Mouse (Mus musculus) heart, embryonic 10.5 days (tissue): ENCODE results near the gene Hdac5. TPM values are rescaled to one million over a fixed set of nuclear protein-coding genes. Genes with fewer than 3 reads are reported as not detected.
A peak's percentile ranks its signal among the peaks of the same experiment; 100 is the strongest.

ENCODE experiments used
- DNase-seq: peaks from one replicate; pipeline ENCODE4 v3.0.0-alpha.2; 2017; ENCODE audit warnings: low spot score
- H3K27ac ChIP-seq: fragments of 300-500 bp; sonication (generic); 2 replicates; pipeline ENCODE4 v1.5.1; 2016; ENCODE audit warnings: mild to moderate bottlenecking
- H3K27me3 ChIP-seq: fragments of 300-500 bp; sonication (generic); 2 replicates; pipeline ENCODE4 v1.6.1; 2016; ENCODE audit warnings: mild to moderate bottlenecking; ENCODE audit not compliant: poor library complexity, insufficient read depth, severe bottlenecking
- H3K36me3 ChIP-seq: fragments of 300-500 bp; sonication (generic); 2 replicates; pipeline ENCODE4 v1.6.1; 2016; ENCODE audit warnings: mild to moderate bottlenecking, moderate library complexity
- H3K4me1 ChIP-seq: fragments of 300-500 bp; sonication (generic); 2 replicates; pipeline ENCODE4 v1.6.1; 2016; ENCODE audit warnings: mild to moderate bottlenecking
- H3K4me3 ChIP-seq: fragments of 300-500 bp; sonication (generic); 2 replicates; pipeline ENCODE4 v1.5.1; 2016; ENCODE audit warnings: mild to moderate bottlenecking, moderate library complexity
- H3K9me3 ChIP-seq: fragments of 300-500 bp; sonication (generic); 2 replicates; pipeline ENCODE4 v1.6.1; 2016; ENCODE audit warnings: mild to moderate bottlenecking, moderate library complexity
- WGBS: fragments of 180-500 bp; shearing (Covaris S2); methylation state at CpG from one replicate; pipeline ENCODE4 v1.1.7; 2016; 5-methylcytosine and 5-hydroxymethylcytosine counted together
- microRNA-seq: library from miRNA; unstranded; fragments of <30 nt; microRNA quantifications from one replicate; pipeline ENCODE4, GENCODE M21; 2017
- polyA plus RNA-seq: library from polyadenylated mRNA; unstranded; fragments of >200 nt; fragmentation: Nextera tagmentation; extraction: Ambion mirVana; gene quantifications from 2 replicates; pipeline ENCODE4 v1.2.1, GENCODE M21; 2016

Hdac5 gene
- polyA plus RNA-seq, 1 experiment from 2014 or later, result 84.9 TPM

DNA sequence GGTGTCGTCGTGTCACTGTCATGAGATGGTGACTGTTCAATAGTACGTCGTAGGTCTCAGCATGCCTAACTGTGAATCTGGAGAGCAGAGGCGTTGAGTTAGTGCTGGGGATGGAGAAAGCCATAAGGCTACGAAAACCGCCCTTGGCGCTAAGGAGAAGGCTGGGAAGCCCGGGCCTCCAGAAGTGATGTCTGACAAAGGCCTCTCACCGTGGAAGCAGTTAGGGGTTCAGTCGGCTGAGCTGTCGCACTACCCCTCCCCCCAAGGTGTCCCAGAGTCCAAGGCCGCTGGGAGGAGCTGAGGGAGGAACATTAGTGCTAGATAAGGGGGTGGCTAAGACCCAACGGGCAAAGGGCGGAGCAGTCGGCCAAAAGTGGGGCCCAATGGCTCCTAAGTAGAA lies 84.0 kb downstream of the Hdac5 start:
- Histone ChIP-seq H3K4me3 (peak overlapping the region; percentile 56), H3K27ac (0 out of 2 replicates have a peak overlapping the region, but pooled peaks have one; percentile 30), H3K4me1 (peaks cover 33% of the 10 kb centered on the region), H3K36me3 (no peaks in the 10 kb centered on the region), H3K27me3 (peaks cover 75% of the 10 kb centered on the region), H3K9me3 (no peaks in the 10 kb centered on the region)
- no peak for DNase-seq
- 2% methylated on average over 16 of the region's 16 CpGs for WGBS

DNA sequence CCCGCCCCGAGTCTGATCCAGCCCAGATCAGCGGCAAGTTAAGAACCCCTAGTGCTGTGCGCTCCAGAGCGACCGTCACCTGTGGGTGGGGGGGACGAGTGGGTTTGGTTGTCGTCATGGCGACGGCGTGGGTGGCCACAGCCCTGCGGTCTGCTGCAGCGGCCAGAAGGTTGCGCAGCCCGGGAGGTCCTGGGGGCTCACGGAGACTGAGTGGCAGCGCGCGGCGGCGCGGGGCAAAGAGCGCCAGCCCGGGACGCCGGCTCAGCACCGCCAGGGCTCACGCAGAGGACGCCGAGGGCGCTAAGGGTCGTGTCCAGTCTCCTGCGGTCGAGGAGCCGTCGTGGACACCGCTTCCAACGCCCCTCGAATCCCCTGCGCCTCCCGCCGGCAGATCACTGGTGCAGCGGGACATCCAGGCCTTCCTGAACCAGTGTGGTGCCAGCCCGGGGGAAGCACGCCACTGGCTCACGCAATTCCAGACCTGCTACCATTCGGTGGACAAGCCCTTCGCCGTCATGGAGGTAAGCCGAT lies 84.4 kb downstream of the Hdac5 start, which contains the start of gene Nags:
Nags (plus strand) TSS at position 43 of the 531 bp plus-strand sequence.
- DNase-seq, result no peak
- peak within 1 kb of the TSS; percentile 47; the same call in 1 of the 2 replicates for H3K27ac ChIP-seq
- WGBS, result 2% methylated on average over 50 of the region's 50 CpGs

DNA sequence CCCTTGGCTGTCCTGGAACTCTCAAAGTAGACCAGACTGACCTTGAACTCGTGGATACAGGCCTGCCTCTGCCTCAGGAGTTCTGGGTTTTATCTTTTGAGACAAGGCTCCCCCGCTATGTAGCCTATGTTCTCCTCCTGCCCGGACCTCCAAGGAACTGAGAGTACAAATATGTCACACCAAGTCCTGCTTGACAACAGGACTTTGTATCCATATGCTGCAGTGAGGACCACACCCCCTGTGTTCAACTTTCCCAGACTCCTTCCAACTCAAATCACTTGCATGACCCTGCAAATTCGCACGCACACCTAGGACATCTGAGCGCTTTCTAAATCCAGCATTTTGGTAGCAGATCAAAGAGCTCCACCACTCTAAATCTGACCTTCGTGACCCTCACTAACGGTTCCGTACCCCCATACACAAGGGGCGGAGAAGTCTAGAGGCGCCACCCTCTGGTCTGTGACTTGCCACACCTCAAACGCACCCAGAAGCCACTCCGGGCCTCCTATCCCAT lies 85.0 kb downstream of the Hdac5 start:
- H3K36me3 ChIP-seq, result no peaks in the 10 kb centered on the region
- H3K27ac ChIP-seq, result 0 out of 2 replicates have a peak overlapping the region, but pooled peaks have one; percentile 47
- no peaks in the 10 kb centered on the region for H3K9me3 ChIP-seq
- H3K4me1 ChIP-seq, result peaks cover 33% of the 10 kb centered on the region
- H3K27me3 ChIP-seq, result peaks cover 75% of the 10 kb centered on the region
- DNase-seq, result no peak
- WGBS, result 20% methylated on average over 13 of the region's 13 CpGs
- H3K4me3 ChIP-seq, result peak overlapping the region; percentile 56

More for the DNA sequence above, 84.4 kb downstream of the Hdac5 start, which contains the start of gene Nags:
- H3K4me1 ChIP-seq, result peaks cover 33% of the 10 kb centered on the region
- H3K27me3 ChIP-seq, result peaks cover 75% of the 10 kb centered on the region
- peak within 1 kb of the TSS; percentile 56 for H3K4me3 ChIP-seq
- no peaks in the 10 kb centered on the region for H3K36me3 ChIP-seq
- H3K9me3 ChIP-seq, result no peaks in the 10 kb centered on the region

Small RNA genes lying within 50 kb of the gene (microRNA-seq; reads per million reads assigned to microRNA genes)
- gene Mir8101, result 0.76 reads per million

Other genes starting within 250 kb of the Hdac5 start
- not detected in 2 replicates for gene Cfap97d1, start 245.9 kb downstream of the Hdac5 start, polyA plus RNA-seq
- 32.3 and 47.3 TPM in 2 replicates for gene Dusp3, start 243.2 kb downstream of the Hdac5 start, polyA plus RNA-seq
- 3.4 and 5.1 TPM in 2 replicates for gene Mpp3, start 201.7 kb downstream of the Hdac5 start, polyA plus RNA-seq
- gene Cd300lg, start 188.7 kb downstream of the Hdac5 start, polyA plus RNA-seq, result 0.83 and 0.94 TPM in 2 replicates
- 19.0 and 20.1 TPM in 2 replicates for gene Mpp2, start 141.7 kb downstream of the Hdac5 start, polyA plus RNA-seq
- gene Ppy, start 128.8 kb downstream of the Hdac5 start, polyA plus RNA-seq, result not detected in 2 replicates
- gene Pyy, start 122.3 kb downstream of the Hdac5 start, polyA plus RNA-seq, result 3.0 TPM in 1 of 2 replicates, not detected in the other
- 0.25 and 1.3 TPM in 2 replicates for gene Nags, start 84.7 kb downstream of the Hdac5 start, polyA plus RNA-seq
- gene Tmem101, start 73.8 kb downstream of the Hdac5 start, polyA plus RNA-seq, result 40.8 and 44.6 TPM in 2 replicates
- gene Lsm12, start 44.9 kb downstream of the Hdac5 start, polyA plus RNA-seq, result 90.9 and 108 TPM in 2 replicates
- gene G6pc3, start 40.5 kb downstream of the Hdac5 start, polyA plus RNA-seq, result 35.0 and 40.9 TPM in 2 replicates
- 16.5 and 19.4 TPM in 2 replicates for gene BC030867, start 18.7 kb upstream of the Hdac5 start, polyA plus RNA-seq
- 0.06 and 0.08 TPM in 2 replicates for gene Asb16, start 38.6 kb upstream of the Hdac5 start, polyA plus RNA-seq
- gene Tmub2, start 54.8 kb upstream of the Hdac5 start, polyA plus RNA-seq, result 40.1 and 41.8 TPM in 2 replicates
- gene Atxn7l3, start 66.5 kb upstream of the Hdac5 start, polyA plus RNA-seq, result 9.1 and 14.3 TPM in 2 replicates
- gene Ubtf, start 89.6 kb upstream of the Hdac5 start, polyA plus RNA-seq, result 60.4 and 75.4 TPM in 2 replicates
- gene Slc4a1, start 136.0 kb upstream of the Hdac5 start, polyA plus RNA-seq, result 88.9 and 128 TPM in 2 replicates
- gene Rundc3a, start 163.2 kb upstream of the Hdac5 start, polyA plus RNA-seq, result 0.74 and 1.8 TPM in 2 replicates
- 313 and 314 TPM in 2 replicates for gene Slc25a39, start 177.8 kb upstream of the Hdac5 start, polyA plus RNA-seq
- gene Grn, start 200.1 kb upstream of the Hdac5 start, polyA plus RNA-seq, result 109 and 151 TPM in 2 replicates
- gene Fam171a2, start 217.5 kb upstream of the Hdac5 start, polyA plus RNA-seq, result 1.7 and 3.6 TPM in 2 replicates
- gene Itga2b, start 240.0 kb upstream of the Hdac5 start, polyA plus RNA-seq, result 13.2 and 19.5 TPM in 2 replicates